Mouse (Mus musculus) small intestine, adult 2 months (tissue): ENCODE data around the gene Galnt9.

Experiments
- CTCF ChIP-seq: fragments of 200-500 bp; IDR thresholded peaks from 2 replicates; pipeline ENCODE4 v1.5.1; 2012; ENCODE audit warnings: low read depth, mild to moderate bottlenecking, control low read depth, inconsistent platforms, low read length, moderate library complexity, mixed read lengths; ENCODE audit not compliant: insufficient replicate concordance, insufficient read length; ENCODE audit errors: extremely low read depth
- POLR2A ChIP-seq: fragments of 200-500 bp; IDR thresholded peaks from 2 replicates; pipeline ENCODE4 v1.6.1; 2012; ENCODE audit warnings: low read depth, mild to moderate bottlenecking, control low read depth, inconsistent platforms, low read length, moderate library complexity

DNA sequence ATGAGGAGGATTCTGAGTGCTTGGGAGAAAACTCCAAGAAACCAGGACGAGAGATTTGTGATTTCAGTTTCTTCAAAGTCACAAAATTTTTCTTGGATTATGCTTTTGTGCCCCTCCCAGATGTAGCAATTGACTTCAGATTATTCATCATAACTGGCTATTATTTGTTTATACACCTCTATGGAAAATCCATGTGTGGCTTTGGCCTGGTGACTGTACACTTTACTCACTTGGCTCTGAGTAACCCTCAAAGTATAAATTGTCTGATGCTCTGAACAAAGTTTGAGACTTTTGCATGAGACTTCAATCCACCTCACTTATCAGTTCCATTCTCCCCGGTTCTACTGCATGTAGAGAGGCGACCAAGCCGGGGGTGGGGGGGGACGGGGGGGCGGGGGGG is 18.5 kb upstream of the Galnt9 start:
- TF ChIP-seq POLR2A (no peak), CTCF (no peak)
